Mouse (Mus musculus) right cerebral cortex, postnatal 25 days (tissue): ENCODE results near the gene Cldn22.
"Not testable (repeated sequence)": the region's sequence is repeated elsewhere in the genome, so short reads cannot be mapped to it uniquely, and the experiment has no call there.

Source experiments
- DNase-seq: peaks from one replicate; pipeline ENCODE4 v3.0.0; 2022

Cldn22 gene

DNA sequence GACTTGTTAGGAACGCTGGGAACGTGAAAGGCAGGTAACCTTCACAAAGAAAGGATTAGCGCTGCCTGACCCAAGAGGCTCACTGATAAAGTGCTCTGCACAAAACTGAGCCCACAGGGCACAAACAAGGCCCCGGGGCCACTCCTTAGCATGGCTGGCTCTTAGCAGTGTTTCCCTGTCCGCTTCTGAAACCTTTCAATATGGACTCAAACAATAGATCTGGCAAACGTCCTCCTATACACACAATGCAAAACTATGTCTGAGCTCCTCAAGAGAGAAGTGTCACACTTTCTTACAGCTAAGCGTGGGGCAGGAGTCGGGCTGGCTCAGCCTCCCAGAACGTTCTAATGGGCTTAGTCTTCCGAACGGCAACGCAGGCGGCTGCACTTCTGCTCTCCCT, at the start of gene Cldn22:
TSS of gene Cldn22 (plus strand) at position 301 of the 400 bp plus-strand sequence.
- DNase-seq = no peak

DNA sequence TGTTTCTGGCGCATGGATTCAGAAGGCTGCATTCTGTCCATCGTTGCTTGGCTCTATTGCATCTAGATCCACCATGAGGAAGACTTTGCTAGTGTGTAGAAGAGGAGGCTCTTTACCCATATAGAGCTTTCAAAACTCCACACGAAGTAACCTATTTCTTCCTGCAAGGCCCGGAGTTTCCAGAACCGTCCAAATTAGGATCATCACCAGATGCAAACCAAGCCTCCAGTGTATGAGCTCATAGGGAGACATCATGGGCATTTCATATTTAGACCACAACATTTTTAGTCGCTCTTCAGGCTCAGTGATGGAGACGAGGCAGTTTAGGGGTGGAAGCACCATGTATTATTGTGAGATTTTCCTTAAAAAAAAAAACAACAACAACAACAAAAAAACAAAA, 46.9 kb upstream of the Cldn22 start:
- no peak for DNase-seq

DNA sequence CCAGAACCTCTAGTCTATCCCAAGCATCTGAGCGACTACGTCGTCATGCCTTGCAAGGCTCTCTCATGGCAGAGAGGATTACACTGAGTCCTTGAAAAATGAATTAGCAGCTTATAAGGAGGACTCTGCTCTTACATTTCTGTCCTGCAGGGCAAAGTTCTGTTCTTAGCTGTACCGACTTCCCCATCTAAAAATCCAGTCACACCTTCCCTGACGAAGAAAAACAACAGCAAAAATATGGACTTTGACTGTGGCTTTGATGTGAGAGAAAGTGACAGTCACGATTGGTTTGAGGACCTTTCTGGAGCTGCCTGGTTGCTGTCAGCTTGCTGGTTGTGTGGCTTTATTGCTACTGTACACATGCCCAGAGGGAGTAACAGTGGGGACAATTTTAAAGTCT, 44.7 kb upstream of the Cldn22 start:
- no peak for DNase-seq

DNA sequence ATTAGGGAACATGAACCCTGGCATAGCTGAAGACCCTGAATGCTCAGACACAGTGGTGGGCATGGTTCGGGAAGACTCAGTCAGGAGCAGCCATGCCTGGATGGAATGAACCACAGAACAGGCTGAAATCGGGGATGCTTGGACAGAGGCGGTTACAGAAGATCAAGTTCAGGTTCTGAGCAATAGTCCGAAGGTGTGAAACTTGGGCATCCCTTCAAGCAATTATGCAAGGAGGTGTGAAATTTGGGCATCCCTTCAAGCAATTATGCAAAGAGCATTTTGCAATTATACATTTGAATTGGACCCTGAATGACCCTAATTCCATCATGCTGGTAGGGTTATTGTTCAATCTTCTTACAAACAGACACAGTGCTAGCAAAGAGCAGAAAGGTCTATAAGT, 42.4 kb upstream of the Cldn22 start:
- no peak for DNase-seq

GRCm38 (mm10) chr8:47783544-47783943, 40.7 kb upstream of the Cldn22 start:
- no peak for DNase-seq

DNA sequence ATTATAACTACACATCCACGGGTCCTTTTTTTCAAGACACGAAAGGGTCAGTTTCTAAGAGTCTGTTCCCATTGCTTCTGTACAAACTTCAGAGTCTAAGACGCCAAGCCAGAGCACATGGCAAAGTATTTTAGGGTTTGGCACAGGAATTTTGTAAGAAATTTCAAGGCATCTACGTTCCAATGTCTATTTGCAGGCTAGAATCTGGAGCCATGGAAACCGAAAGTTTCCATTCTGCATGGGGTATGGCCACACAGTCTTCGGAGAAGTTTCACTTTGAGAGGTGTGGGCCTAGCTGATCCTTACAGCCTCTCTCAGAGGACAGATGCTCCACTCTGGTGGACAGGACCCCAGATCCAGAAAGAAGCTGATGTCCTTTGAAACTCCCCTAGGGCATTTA, 40.3 kb upstream of the Cldn22 start:
- DNase-seq = peak; percentile 38

DNA sequence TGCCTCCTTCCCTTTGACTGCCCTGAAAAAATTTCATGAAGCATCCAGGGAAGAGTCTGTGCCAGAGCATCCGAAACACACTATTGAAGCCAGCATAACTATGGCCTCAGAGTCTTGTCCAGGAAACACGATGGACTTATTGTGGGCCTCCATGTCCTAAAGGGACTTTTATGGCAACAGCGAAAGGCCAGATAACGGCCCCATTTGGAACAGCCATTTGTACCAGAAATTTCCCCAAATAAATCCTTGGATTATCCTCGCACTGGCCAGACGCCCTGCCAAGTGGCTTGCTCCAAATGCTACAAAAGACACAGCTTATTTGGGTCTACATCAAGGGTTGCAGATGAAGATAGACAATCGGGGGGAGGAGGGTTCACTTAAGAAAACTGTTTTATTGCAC, 39.8 kb upstream of the Cldn22 start:
- no peak for DNase-seq

DNA sequence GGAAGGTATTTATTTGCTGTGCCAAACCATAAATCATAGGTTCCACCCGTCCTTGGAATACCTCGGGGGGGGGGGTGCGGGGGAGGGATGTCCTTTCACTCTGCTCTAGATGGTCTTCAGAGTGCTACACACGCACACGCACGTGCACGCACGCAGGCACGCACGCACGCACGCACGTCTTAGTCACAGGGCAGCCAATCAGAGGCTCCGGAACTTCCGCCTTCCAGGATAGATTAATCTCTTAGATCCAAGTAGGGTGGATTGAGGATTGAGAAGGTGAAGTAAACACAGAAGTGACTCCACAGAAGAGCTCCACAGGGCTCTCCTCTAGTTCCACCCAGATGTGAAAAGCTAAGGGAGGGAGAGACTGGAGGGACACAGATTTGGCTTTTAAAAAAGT, 38.0 kb upstream of the Cldn22 start:
- no peak for DNase-seq

GRCm38 (mm10) chr8:47787705-47788104, 36.6 kb upstream of the Cldn22 start:
- no peak for DNase-seq

- no peak for DNase-seq
Measured at GRCm38 (mm10) chr8:47791986-47792385, 32.3 kb upstream of the Cldn22 start.

GRCm38 (mm10) chr8:47799438-47799837, 24.8 kb upstream of the Cldn22 start:
- no peak for DNase-seq

- DNase-seq = no peak
Measured at GRCm38 (mm10) chr8:47802349-47802748, 21.9 kb upstream of the Cldn22 start.

DNA sequence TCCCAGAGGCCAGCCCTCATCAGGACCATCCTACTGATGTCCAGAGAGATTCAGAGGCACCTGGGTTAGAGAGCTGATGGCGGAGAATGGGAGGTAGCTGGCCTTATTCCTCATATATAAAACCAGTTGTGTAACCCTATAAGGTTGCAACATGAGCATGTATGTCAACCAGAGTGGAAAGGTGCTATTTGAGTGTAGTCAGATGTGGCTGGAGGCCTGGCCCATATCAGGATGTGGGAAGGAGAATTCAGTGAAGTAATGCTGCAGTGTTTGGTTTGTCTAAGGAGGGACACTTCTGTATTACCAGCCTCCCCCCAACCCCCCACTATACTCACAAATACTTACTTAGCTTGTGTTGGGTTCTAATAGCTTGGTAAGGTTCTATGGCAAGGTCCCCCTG, 20.0 kb upstream of the Cldn22 start:
- no peak for DNase-seq

- DNase-seq = no peak
Measured at GRCm38 (mm10) chr8:47809970-47810665, 14.2 kb upstream of the Cldn22 start.

DNA sequence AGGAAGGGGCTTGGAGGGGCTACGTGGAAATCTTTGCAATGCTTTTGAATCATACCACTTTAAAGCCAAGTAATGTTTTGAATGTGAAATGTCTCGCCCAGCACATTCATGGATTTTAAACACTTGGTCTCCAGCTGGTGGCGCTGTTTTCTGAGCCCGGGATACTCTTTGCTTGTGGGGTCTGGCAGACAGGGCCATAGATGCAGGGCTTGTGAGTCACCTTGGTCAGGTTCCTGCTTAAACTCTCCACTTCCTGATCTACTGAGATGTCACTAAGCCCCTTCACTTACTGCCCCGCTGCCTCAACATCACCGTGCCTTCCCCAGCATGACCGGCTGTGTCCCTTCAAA, 13.6 kb upstream of the Cldn22 start:
- no peak for DNase-seq

GRCm38 (mm10) chr8:47811221-47811620, 13.1 kb upstream of the Cldn22 start:
- DNase-seq = no peak

DNA sequence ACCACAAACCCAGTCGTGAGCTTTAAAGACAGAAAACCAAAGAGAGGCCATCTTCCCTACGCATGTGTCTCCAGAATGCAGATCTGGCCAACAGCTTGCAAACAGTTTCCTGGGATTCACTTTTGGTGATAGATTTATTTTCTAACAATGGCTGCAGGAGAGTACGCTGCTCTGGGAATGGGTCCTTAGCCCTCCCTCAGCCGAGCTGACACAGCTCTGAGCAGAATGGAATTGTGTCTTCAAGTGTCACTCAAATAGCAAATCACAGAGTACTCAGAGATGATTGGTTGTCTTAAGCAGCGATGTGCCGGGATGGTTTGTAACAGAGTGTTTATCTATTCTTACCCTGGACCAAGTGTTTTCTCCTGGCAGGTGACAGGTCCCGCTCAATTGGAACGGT, 5.2 kb upstream of the Cldn22 start:
- no peak for DNase-seq

DNA sequence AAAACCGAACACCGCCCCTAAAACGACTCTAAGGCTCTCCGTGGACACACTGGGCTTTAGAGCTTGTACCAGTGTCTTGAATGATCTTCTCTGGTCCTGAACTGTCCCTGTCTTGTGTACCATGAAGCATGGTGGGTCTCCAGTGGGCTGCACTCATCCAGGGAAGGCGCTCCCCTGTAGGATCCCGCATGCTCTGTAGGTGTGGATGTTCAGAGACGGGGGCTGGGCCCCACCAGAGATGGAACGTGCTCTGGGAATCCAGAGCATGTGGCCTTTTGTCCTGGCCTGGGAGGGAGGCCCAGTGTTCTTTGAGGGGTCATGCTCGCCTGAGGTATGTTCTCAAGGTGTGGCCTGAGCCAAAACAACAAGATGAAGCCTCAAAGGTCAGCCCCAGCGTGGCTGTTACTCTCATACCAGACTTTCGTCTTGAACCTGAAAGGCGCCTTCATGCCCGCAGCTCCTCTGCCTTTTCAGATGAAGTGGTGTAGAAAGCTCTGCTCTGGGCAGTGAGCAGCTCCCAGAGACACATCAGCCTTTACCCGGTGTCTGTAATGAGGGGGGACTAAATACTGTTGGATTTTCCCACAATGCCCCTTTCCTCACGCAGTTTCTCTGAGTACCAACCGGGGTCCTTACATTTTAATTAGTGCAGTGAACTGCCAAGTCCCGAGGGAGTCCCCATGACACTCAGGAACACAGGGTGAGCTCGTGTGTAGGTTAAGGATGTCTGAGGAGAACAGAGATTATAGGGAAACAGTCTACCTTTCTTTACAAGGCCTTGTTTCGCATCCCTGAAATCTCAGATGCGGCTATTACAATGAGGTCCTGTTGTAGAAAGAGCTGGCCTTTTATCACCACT, 3.1 kb upstream of the Cldn22 start:
- no peak for DNase-seq

DNA sequence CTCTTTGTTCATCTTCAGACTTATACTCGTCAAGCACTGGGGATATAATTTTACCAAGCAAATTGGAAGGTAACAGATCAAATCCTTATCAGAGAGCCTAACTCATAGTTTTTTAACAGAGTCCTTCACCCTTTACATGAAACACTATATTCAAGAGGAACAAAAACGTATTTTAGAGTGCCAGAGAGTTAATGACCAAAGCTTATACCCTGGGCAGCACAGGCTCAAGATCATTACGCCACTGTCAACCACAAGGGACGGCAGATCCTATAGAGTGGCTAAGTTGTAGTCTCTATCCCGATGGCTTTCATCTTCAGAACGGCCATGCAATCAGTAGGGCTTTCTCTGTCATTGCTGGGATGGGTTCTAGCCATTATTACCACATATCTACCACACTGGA, 2.4 kb upstream of the Cldn22 start, which contains the start of gene Cldn24:
TSS of gene Cldn24 (plus strand) at position 301 of the 400 bp plus-strand sequence.
- no peak for DNase-seq

DNA sequence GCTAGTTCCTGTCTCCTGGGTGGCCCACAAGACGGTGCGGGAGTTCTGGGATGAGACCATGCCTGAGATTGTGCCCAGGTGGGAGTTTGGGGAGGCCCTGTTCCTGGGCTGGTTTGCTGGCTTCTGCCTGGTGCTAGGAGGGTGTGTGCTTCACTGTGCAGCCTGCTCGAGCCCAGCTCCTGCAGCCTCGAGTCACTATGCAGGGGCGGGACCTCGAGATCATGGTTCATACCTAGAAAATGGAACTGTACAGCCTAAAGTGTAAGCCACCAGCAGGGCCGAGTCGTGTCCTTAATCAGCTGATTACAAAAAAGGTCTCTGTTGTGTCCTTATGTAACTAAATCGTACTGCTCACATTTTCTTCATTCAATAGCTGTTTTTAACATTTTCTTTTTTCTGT, 1.7 kb upstream of the Cldn22 start:
- DNase-seq = not testable (repeated sequence)

DNA sequence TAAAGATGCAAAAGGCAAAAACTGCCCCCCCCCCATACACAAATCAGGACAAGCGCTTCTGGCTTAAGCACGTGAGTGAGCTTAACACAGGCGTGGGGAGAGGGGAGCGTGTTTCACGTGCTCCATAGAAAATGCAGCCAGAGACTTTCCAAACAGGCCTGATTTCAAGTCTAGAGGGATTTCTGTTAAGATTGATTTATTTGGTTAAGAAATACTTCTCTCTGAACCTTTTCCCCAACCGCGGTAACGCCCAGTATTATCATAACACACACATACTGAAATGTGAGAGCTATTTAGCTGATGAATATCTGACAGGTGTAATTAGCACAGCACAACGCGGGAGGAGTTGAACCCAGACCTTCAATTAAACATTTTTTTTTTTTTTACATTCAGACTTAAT, 505 bp upstream of the Cldn22 start:
- no peak for DNase-seq

DNA sequence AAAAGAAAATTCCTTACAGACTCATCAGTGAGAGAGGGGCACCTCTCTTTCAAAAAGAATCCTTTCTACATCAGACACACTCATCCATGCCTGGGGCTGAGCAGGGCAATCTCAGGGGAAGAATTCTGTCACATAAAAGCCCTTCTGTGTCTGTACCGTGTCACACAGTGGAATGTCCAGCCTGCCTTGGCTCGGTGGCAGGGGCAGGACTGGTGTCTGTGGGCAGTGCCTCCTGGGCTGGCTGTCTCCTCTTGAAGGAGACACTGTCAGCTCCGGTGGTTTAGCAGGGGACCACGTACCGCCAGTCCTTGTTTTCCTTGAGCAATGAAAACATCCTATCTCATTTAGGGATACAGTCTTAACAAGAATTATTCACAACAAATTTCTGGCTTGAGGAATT, 1.3 kb downstream of the Cldn22 start:
- DNase-seq = no peak

DNA sequence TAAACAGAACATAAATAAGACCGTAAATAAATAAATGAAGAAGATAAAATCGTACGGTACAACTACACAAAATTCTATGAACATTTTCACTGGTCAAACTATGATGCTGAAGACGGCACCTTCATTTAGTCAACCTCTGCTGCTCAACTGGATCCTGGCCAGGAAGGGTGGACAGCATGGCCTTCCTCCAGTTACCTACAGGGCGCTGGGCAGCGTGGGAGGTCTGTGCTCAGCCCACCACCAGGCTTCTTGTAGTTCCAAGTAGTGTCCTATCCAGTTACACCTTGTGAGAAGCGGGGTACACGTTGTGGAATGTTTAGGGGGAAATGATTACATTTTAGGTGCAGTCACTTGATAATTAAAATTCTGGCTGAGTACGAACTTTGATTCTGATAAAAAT, 2.6 kb downstream of the Cldn22 start:
- no peak for DNase-seq

DNA sequence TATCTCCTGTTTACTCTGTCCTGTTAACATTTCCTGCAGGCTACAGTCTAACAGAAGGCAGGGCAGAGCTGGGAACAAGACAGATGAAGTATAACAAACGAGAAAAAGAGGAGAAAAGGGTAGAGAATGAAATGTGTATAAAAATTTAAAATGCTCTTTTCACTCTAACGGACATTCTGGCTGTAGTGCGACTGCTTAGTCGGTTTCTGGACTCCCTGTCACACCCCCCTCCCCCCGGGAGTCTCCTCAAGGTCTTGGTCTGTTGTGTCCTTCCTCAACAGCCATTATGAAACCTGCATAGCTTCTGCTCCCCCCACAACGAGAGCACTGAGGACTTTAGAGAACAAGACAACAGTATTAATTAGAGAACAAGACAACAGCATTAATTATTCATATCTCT, 8.3 kb downstream of the Cldn22 start:
- DNase-seq = no peak

- no peak for DNase-seq
Measured at GRCm38 (mm10) chr8:47833944-47834343, 9.7 kb downstream of the Cldn22 start.
